Mouse (Mus musculus) neural tube, embryonic 15.5 days (tissue): ENCODE data around the gene Id1. TPM values are rescaled to one million over a fixed set of nuclear protein-coding genes. Genes with fewer than 3 reads are reported as not detected.

ENCODE experiments used
- ATAC-seq: fragments of 200-750 bp; cut with Nextera tagmentation; 2 replicates; pipeline ENCODE4 v1.8.0; 2017; ENCODE audit warnings: mild to moderate bottlenecking, moderate TSS enrichment, moderate library complexity; ENCODE audit not compliant: low FRiP score
- H3K27ac ChIP-seq: fragments of 300-500 bp; sonication (generic); replicated peaks from 2 replicates; pipeline ENCODE4 v1.5.1; 2015; ENCODE audit warnings: mild to moderate bottlenecking, inconsistent platforms
- H3K27me3 ChIP-seq: fragments of 300-500 bp; sonication (generic); replicated peaks from 2 replicates; pipeline ENCODE4 v1.6.1; 2015; ENCODE audit warnings: inconsistent platforms
- H3K36me3 ChIP-seq: fragments of 300-500 bp; sonication (generic); 2 replicates; pipeline ENCODE4 v1.6.1; 2015; ENCODE audit warnings: inconsistent platforms
- H3K4me1 ChIP-seq: fragments of 300-500 bp; sonication (generic); 2 replicates; pipeline ENCODE4 v1.6.1; 2015; ENCODE audit warnings: inconsistent platforms
- H3K4me2 ChIP-seq: fragments of 300-500 bp; sonication (generic); 2 replicates; pipeline ENCODE4 v1.6.1; 2015; ENCODE audit warnings: inconsistent platforms, mild to moderate bottlenecking, moderate library complexity
- H3K4me3 ChIP-seq: fragments of 300-500 bp; sonication (generic); replicated peaks from 2 replicates; pipeline ENCODE4 v1.5.1; 2015; ENCODE audit warnings: mild to moderate bottlenecking, inconsistent platforms
- H3K9ac ChIP-seq: fragments of 300-500 bp; sonication (generic); replicated peaks from 2 replicates; pipeline ENCODE4 v1.6.1; 2015; ENCODE audit warnings: mild to moderate bottlenecking, inconsistent platforms
- H3K9me3 ChIP-seq: fragments of 300-500 bp; sonication (generic); replicated peaks from 2 replicates; pipeline ENCODE4 v1.6.1; 2016; ENCODE audit warnings: inconsistent platforms
- WGBS: fragments of 180-500 bp; shearing (Covaris S2); methylation state at CpG from one replicate; pipeline ENCODE4 v1.1.7; 2015; ENCODE audit warnings: mixed read lengths; 5-methylcytosine and 5-hydroxymethylcytosine counted together
- polyA plus RNA-seq: library from polyadenylated mRNA; unstranded; fragments of >200 nt; fragmentation: Nextera tagmentation; extraction: Ambion mirVana; gene quantifications from 2 replicates; pipeline ENCODE4 v1.2.1, GENCODE M21; 2015

Gene Id1
- polyA plus RNA-seq, 1 experiment from 2014 or later, result 59.1 TPM

DNA sequence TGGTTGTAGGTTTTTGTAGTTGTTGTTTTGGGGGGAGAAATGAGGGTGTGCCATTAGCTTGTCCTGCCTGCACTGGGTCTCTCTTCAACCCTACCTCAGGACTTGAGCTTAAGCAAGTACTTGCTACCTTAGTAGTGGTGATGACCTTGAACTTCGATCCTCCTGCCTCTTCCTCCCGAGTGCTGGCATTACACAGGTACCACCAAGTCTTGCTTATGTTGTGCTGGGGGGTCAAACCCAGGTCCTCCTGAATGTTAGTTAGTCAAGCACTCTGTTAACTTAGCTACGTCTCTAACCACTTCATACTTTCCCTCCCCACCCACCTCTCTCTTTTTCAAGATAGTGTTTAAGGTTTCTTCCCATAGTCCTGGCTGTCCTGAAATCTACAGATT lies 11.7 kb upstream of the Id1 start:
- Histone ChIP-seq H3K4me2 (peak overlapping the region; percentile 63), H3K27me3 (no peaks in the 10 kb centered on the region), H3K9me3 (no peaks in the 10 kb centered on the region), H3K4me1 (peaks cover 15% of the 10 kb centered on the region), H3K27ac (no peak overlapping the region), H3K9ac (peak overlapping the region; percentile 49; the same call in 1 of the 2 replicates), H3K36me3 (no peaks in the 10 kb centered on the region), H3K4me3 (peak overlapping the region; percentile 30; the same call in 1 of the 2 replicates)
- no peak for ATAC-seq
- WGBS, result 73% methylated on average over 3 of the region's 3 CpGs

DNA sequence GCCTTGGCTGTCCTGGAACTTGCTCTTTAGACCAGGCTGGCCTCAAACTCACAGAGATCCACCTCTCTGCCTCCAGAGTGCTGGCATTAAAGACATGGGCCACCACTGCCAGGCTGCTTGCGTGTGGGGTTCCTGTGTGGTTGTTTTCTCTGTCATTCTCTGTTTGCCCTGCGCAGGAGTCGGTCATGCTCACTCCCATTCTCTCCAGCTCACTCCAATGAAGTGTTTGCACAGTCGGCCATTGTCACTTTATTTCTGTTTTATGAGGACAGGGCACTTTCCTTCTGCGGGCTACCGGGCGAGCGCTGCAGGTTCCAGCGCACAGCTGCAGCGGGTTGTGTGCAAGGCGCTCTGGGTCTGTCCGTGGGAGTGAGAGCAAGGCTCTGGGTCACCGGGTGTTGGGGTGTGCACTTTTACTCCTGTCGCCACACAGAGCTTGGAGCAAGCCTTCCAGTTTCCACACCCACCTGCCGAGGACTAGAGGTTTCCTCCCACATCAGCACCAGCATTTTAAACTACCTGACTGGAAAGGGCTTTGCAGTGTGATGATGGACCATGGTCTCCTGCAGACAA lies 10.8 kb upstream of the Id1 start:
- H3K4me3 ChIP-seq, result no peak overlapping the region
- H3K27ac ChIP-seq, result no peak overlapping the region
- 29% methylated on average over 15 of the region's 15 CpGs for WGBS
- no peak overlapping the region for H3K4me2 ChIP-seq
- no peaks in the 10 kb centered on the region for H3K36me3 ChIP-seq
- H3K9me3 ChIP-seq, result no peaks in the 10 kb centered on the region
- H3K9ac ChIP-seq, result no peak overlapping the region
- H3K27me3 ChIP-seq, result no peaks in the 10 kb centered on the region
- ATAC-seq, result no peak
- peaks cover 24% of the 10 kb centered on the region for H3K4me1 ChIP-seq

DNA sequence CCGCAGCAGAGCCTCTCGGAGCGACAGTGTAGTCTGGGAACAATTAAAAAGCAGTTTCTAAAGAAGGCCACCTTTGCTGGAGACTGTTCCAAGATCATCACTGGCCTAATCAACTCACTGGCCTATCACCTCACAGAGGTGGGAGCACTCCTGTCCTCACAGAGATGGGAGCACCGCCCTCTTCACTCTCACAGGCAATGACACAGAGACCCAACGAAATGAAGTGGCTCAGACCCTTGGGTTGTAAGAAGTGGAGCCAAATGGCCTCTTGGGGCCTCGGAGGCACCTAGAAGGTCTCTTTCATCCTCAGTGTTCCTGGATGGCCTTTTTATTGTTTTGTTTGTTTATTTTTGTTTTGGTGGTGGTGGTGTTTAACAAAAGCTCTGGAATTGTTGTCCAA lies 9.8 kb upstream of the Id1 start:
- Histone ChIP-seq H3K4me2 (no peak overlapping the region), H3K27me3 (no peaks in the 10 kb centered on the region), H3K4me3 (no peak overlapping the region), H3K4me1 (peaks cover 24% of the 10 kb centered on the region), H3K9ac (no peak overlapping the region), H3K9me3 (no peaks in the 10 kb centered on the region), H3K36me3 (no peaks in the 10 kb centered on the region), H3K27ac (no peak overlapping the region)
- ATAC-seq, result no peak
- WGBS, result 82% methylated on average over 6 of the region's 6 CpGs

DNA sequence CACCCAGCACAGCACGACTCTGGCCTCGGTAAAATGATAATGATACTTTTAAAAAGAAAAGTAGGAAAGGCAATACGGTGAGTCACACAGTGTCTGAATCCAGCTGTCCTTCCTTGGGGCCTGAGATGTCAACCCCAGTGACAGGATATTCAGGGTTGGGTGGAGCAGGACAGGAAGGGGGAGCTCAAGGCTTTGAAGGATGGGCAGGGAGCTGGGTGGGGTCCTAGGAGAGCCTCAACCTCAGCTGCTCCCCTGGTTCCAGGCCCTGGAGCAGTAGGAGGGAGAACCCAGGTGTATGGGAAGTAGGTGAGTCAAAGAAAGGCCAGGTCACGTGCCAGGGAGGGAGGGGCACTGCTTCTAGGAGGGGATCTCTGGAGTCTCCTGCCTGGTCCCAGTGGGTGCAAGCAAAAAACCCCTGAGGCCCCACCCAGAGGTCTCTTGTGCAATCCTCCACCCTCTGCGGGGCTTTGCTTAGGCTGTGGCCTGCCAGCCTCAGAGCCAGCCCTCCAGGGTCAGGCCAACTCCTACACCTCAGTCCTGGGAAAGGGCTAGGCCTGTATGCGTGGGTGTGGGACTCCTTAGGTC lies 9.2 kb upstream of the Id1 start:
- no peak for ATAC-seq
- Histone ChIP-seq H3K27me3 (no peaks in the 10 kb centered on the region), H3K9me3 (no peaks in the 10 kb centered on the region), H3K27ac (no peak overlapping the region), H3K4me3 (no peak overlapping the region), H3K9ac (no peak overlapping the region), H3K4me2 (no peak overlapping the region), H3K36me3 (no peaks in the 10 kb centered on the region), H3K4me1 (peaks cover 24% of the 10 kb centered on the region)
- WGBS, result 78% methylated on average over 6 of the region's 6 CpGs

DNA sequence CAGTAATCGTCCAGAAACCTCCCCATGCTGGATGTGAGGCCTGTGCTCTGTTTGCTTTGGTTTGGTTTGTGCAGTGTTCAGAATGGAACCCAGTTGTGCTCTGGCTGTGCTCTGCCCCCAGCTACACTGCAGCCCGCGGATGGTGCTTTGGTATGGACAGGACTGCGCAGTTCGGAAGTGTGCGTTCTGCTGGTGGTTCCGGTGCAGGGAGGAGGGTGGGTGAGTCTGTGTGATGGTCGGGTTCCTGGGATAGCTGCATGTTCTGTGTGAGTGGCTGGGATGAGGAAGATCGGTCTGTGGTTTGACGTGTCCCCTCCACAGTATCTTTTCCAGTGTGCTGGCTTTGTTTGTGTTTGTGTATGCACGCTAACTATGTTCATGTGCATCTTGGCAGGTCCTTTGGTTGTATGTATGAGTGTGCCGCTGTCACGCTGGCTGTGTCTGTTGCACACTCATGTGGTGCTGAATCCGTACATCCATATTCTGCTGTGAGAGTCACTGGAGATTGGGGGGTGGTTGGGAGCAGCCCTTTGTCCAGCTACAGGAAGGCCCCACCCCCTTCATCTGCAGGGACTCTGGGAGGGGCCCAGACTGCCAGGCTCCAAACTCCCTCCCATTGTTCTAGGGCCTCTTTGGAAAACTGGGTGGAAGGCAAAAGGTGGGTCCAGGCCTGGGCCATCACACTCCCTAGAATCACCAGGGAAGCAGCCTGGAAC lies 8.1 kb upstream of the Id1 start:
- ATAC-seq, result no peak
- 87% methylated on average over 14 of the region's 14 CpGs for WGBS
- Histone ChIP-seq H3K27ac (no peak overlapping the region), H3K9me3 (no peaks in the 10 kb centered on the region), H3K36me3 (no peaks in the 10 kb centered on the region), H3K9ac (no peak overlapping the region), H3K27me3 (no peaks in the 10 kb centered on the region), H3K4me3 (no peak overlapping the region), H3K4me2 (no peak overlapping the region), H3K4me1 (peaks cover 24% of the 10 kb centered on the region)

DNA sequence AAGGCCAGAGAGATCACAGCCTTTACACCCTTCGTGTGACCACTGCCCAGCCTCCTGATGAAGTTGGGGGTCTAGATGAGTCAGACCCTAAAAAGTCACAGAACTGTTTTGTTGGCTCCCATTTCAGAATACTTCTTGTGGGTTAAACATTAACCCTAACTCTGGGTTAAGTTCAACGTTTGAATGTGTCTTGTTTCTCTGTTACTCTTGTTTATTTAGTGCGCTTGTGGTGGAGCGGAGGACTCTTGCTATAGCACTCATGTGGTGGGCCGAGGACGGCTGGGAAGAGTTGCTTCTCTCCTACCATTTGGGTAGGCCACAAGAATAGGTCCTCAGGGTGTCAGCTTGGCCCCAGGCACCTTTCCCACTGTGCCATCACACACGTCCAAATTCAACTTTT lies 7.5 kb upstream of the Id1 start:
- Histone ChIP-seq H3K9me3 (no peaks in the 10 kb centered on the region), H3K4me2 (no peak overlapping the region), H3K9ac (no peak overlapping the region), H3K4me1 (peaks cover 22% of the 10 kb centered on the region), H3K27ac (no peak overlapping the region), H3K36me3 (no peaks in the 10 kb centered on the region), H3K4me3 (no peak overlapping the region), H3K27me3 (0 out of 2 replicates have a peak, but pooled peaks cover 3% of the 10 kb centered on the region)
- ATAC-seq, result no peak
- 79% methylated on average over 7 of the region's 7 CpGs for WGBS

DNA sequence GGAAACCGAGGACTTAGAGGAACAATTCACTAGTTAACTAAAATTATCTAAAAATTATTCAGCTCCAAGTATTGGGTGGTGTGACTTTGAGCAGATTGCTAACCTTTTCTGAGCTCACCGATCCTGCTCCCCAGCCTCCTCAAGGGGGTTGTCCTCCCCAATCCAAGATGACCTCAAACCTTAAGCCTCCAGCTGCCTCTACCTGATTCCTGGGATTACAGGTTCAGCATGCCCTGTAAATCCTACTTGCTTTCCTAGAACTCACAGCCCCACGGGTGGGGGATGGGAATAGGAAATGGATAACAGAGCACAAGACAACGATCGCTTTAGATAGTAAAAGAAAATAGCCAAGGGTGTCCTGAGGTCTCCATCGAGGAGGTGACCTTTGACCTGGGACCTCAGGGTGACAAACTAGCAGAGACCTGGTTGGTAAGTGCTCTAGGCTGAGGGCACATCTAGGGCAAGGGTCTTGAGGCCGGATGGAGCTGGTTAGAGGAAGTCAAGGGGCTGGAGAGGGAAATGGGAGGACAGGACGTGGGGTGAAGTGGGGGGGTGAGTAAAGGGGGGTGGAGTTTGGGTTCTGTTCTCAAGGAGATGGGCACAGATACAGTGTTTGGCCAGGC lies 6.9 kb upstream of the Id1 start:
- Histone ChIP-seq H3K4me1 (peaks cover 18% of the 10 kb centered on the region), H3K9me3 (no peaks in the 10 kb centered on the region), H3K36me3 (no peaks in the 10 kb centered on the region), H3K27me3 (0 out of 2 replicates have a peak, but pooled peaks cover 3% of the 10 kb centered on the region), H3K4me3 (no peak overlapping the region), H3K27ac (peak overlapping the region; percentile 33; the same call in 1 of the 2 replicates), H3K4me2 (no peak overlapping the region), H3K9ac (no peak overlapping the region)
- WGBS, result 55% methylated on average over 8 of the region's 8 CpGs
- ATAC-seq, result 0 out of 2 replicates have a peak, but pooled peaks have one; percentile 14

DNA sequence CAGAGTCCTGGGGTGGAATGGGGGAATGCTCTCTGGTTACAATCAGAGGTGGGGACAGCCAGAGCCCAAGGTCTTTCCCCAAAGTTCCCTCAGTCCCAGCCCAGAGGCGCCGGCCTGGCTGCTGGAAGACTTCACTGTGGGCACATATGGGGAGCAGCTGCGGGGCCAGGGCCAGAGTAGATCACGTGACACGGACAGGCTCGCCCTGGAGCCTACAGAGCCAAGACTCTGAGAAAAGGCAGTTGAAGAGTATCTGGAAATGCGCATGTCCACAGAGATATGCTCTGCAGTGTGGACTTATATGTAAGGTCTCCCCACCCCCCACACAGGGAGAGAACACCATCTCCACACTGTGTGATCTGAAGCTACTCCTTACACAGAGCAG lies 6.4 kb upstream of the Id1 start:
- Histone ChIP-seq H3K4me1 (peaks cover 22% of the 10 kb centered on the region), H3K4me3 (no peak overlapping the region), H3K36me3 (no peaks in the 10 kb centered on the region), H3K9ac (no peak overlapping the region), H3K27me3 (0 out of 2 replicates have a peak, but pooled peaks cover 3% of the 10 kb centered on the region), H3K9me3 (no peaks in the 10 kb centered on the region), H3K4me2 (no peak overlapping the region), H3K27ac (peak overlapping the region; percentile 33; the same call in 1 of the 2 replicates)
- 0 out of 2 replicates have a peak, but pooled peaks have one; percentile 12 for ATAC-seq
- WGBS, result 45% methylated on average over 7 of the region's 7 CpGs

DNA sequence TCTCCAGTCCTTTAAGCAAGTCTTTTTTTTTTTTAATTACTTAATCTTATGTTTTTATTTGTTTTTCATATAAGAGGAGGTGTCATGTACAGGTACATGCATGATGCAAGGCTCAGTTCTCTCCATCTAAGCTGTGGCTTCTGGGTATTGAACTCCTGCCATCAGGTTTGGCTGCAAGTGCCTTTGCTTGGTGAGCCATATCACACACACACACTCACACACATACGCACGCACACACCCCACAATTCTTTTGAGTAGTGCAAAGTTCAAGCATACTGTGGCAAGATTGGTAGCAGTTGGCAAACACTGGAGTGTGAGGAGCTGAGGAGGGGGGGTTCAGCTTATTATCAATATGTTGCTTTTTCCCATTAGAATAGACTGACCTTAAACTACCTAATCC lies 2.9 kb upstream of the Id1 start:
- H3K9ac ChIP-seq, result no peak overlapping the region
- no peaks in the 10 kb centered on the region for H3K36me3 ChIP-seq
- no peak overlapping the region for H3K4me3 ChIP-seq
- no peak for ATAC-seq
- H3K9me3 ChIP-seq, result no peaks in the 10 kb centered on the region
- peaks cover 48% of the 10 kb centered on the region for H3K4me1 ChIP-seq
- H3K27ac ChIP-seq, result no peak overlapping the region
- H3K4me2 ChIP-seq, result no peak overlapping the region
- 0 out of 2 replicates have a peak, but pooled peaks cover 3% of the 10 kb centered on the region for H3K27me3 ChIP-seq
- 88% methylated on average over 2 of the region's 2 CpGs for WGBS

DNA sequence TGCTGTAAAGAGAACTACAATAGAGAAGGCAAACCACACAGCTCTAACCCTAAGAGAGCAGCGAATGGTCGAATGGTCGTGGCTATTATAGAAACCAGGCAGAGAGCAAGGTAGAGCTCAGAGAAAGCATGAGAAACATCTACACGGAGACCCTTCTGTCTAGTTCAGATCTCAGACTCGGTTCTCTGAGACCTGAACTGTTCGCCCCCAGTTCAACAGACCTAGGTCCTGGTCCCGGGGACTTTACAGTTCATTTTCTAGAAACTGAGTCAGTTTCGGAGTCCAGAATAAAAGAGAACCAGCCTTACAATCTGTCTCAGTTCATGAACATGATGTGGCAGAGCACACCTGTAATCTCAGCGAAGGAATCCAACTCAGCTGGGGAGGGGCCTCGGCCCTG lies 1.6 kb upstream of the Id1 start:
- Histone ChIP-seq H3K4me3 (peak overlapping the region; percentile 53), H3K36me3 (no peaks in the 10 kb centered on the region), H3K27ac (peak overlapping the region; percentile 62), H3K9ac (0 out of 2 replicates have a peak overlapping the region, but pooled peaks have one; percentile 26), H3K4me2 (peak overlapping the region; percentile 90), H3K4me1 (peaks cover 51% of the 10 kb centered on the region), H3K9me3 (no peaks in the 10 kb centered on the region), H3K27me3 (0 out of 2 replicates have a peak, but pooled peaks cover 3% of the 10 kb centered on the region)
- ATAC-seq, result no peak
- WGBS, result 17% methylated on average over 10 of the region's 10 CpGs

DNA sequence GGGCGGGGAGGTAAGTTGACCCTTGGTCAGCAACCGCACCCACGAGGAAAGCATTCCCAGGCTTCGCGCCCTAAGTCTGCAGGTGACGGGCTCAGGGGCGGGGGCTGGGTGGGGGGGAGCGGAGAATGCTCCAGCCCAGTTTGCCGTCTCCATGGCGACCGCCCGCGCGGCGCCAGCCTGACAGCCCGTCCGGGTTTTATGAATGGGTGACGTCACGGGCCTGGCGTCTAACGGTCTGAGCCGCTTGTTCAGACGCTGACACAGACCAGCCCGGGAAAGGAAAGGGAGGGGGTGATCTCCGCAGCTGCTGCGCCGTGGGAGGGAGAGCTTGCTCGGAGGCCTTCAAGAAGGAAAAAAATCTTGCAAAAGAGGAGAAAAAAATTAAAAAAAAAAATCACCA lies 1.1 kb upstream of the Id1 start:
- H3K9me3 ChIP-seq, result no peaks in the 10 kb centered on the region
- peak overlapping the region; percentile 53 for H3K4me3 ChIP-seq
- peak; percentile 90 for ATAC-seq
- H3K4me1 ChIP-seq, result peaks cover 48% of the 10 kb centered on the region
- under 1% methylated on average over 28 of the region's 28 CpGs for WGBS
- 0 out of 2 replicates have a peak, but pooled peaks cover 3% of the 10 kb centered on the region for H3K27me3 ChIP-seq
- H3K27ac ChIP-seq, result peak overlapping the region; percentile 82
- no peaks in the 10 kb centered on the region for H3K36me3 ChIP-seq
- peak overlapping the region; percentile 26 for H3K9ac ChIP-seq
- peak overlapping the region; percentile 90 for H3K4me2 ChIP-seq
